Mouse (Mus musculus) testis, adult 2 months (tissue): ENCODE data around the gene Calcrl.

ENCODE experiments used
- CTCF ChIP-seq: fragments of 200-500 bp; IDR thresholded peaks from 2 replicates; pipeline ENCODE4 v1.5.1; 2012; ENCODE audit warnings: low read depth, mild to moderate bottlenecking, inconsistent platforms, low read length, moderate library complexity; ENCODE audit not compliant: control insufficient read depth, insufficient read depth, insufficient replicate concordance
- POLR2A ChIP-seq: fragments of 200-500 bp; IDR thresholded peaks from 2 replicates; pipeline ENCODE4 v1.6.1; 2012; ENCODE audit warnings: low read depth, mild to moderate bottlenecking, inconsistent platforms, low read length, moderate library complexity; ENCODE audit not compliant: control insufficient read depth

DNA sequence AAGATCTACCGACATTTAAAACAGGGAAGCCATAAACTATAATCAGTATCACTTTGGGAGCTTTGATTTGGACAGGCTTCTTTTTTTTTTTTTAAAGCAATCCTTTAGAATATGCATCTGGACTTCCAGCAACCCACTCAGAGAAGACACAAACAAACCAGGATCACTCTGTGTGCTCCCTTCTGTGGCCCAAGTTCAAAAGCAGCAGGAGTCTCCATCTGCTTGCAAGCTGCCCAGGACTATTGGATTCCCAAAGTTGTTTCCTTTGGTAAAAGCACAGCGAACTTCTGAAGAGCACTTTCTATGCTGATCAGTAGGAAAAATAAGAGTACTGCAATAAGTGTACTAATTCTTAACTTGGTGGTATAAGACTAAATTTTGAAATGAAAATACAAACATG, 130.6 kb downstream of the Calcrl start:
- TF ChIP-seq CTCF (no peak), POLR2A (no peak)
